Mouse (Mus musculus) liver, postnatal 0 days (tissue): ENCODE results near the gene Nt5c3b.

Experiments used
- CTCF ChIP-seq: sonication (generic); IDR thresholded peaks from 2 replicates; pipeline ENCODE4 v1.5.1; 2016; ENCODE audit warnings: antibody characterized with exemption, low read depth
- EP300 ChIP-seq: IDR thresholded peaks from 2 replicates; pipeline ENCODE4 v1.6.1; 2016; ENCODE audit warnings: antibody characterized with exemption, low read depth, mild to moderate bottlenecking

GRCm38 (mm10) chr11:100397600-100398389, 43.8 kb downstream of the Nt5c3b start, which contains the start of gene Jup:
- TF ChIP-seq CTCF (no peak; the same call in 1 of the 2 replicates), EP300 (0 out of 2 replicates have a peak, but pooled peaks have one; percentile 16)
